Mouse (Mus musculus) neutrophil, adult 59 days (primary cell): ENCODE data around the gene Gata5. TPM values are rescaled to one million over a fixed set of nuclear protein-coding genes. Genes with fewer than 3 reads are reported as not detected.

Source experiments
- total RNA-seq, 2 experiments: library from RNA; stranded (reverse); gene quantifications; 1 replicate in 1 of 2; 2 replicates in 1 of 2; pipeline ENCODE4 v1.2.4; 2023

Gata5 gene
- total RNA-seq = not detected

GRCm38 (mm10) chr2:180334551-180334986 is at the start of gene Gata5:
TSS of gene Gata5 (minus strand) at chr2:180334699.

DNA sequence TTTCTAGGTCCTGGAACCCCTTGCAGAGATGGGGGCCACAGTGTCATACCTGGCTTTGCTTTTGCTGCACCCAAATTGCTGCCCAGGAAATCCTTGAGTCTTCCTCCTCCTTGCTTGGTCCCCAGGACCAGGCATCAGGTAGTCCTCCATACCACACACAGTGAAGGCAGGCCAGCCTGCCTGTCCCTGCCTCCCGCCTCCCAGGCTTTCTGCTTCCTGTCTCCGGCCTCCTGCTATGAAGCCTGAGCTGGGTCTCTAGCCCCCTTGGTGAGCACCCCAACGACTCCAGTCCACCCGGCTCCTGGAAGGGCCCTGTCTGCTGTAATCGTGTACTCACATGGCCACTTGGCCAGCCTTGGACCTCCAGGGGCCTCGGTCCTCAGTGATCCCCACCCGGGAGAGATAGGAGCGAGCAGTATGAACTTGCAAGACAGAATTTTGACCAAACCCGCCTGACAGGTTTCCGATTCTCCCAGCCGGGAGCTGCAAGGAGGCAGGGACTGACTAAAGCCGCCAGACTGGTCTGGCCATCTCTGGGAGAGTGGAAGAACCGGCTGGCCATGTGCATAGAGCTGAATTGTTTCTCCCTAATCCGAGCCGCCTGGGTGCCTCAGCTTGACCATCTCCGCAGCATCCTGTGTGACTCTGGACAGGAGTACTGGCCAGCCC is 44.9 kb downstream of the Gata5 start, which contains the start of gene Rbbp8nl:
Gene Rbbp8nl, minus strand, starts transcription at position 440 of the 669 bp plus-strand sequence.

Other genes starting within 250 kb of the Gata5 start
- not detected for gene Hrh3, start 230.2 kb downstream of the Gata5 start, total RNA-seq
- gene Osbpl2, start 215.4 kb downstream of the Gata5 start, total RNA-seq = 10 to 100 TPM; 72.1 to 78.5 TPM
- gene Adrm1, start 163.2 kb downstream of the Gata5 start, total RNA-seq = 10 to 100 TPM; 71.8 to 74.1 TPM
- gene Lama5, start 108.8 kb downstream of the Gata5 start, total RNA-seq = under 1 TPM; 0.71 TPM
- gene Rps21, start 77.3 kb downstream of the Gata5 start, total RNA-seq = 100 to 1,000 TPM; 517 to 537 TPM
- gene Cables2, start 61.2 kb downstream of the Gata5 start, total RNA-seq = 10 to 100 TPM; 25.6 to 27.2 TPM
- gene Rbbp8nl, start 44.8 kb downstream of the Gata5 start, total RNA-seq = not detected
- gene Slco4a1, start 121.5 kb upstream of the Gata5 start, total RNA-seq = 10 to 100 TPM; 18.6 to 20.5 TPM
- gene Ntsr1, start 165.3 kb upstream of the Gata5 start, total RNA-seq = not detected
- 10 to 100 TPM; 17.5 to 21.1 TPM for gene Mrgbp, start 246.6 kb upstream of the Gata5 start, total RNA-seq